Mouse (Mus musculus): ENCODE data around the gene Sel1l3. TPM values are rescaled to one million over a fixed set of nuclear protein-coding genes. Genes with fewer than 3 reads are reported as not detected.

Gene Sel1l3
- polyA plus RNA-seq, 1 experiment from 2014 or later = 1.6 TPM

DNA sequence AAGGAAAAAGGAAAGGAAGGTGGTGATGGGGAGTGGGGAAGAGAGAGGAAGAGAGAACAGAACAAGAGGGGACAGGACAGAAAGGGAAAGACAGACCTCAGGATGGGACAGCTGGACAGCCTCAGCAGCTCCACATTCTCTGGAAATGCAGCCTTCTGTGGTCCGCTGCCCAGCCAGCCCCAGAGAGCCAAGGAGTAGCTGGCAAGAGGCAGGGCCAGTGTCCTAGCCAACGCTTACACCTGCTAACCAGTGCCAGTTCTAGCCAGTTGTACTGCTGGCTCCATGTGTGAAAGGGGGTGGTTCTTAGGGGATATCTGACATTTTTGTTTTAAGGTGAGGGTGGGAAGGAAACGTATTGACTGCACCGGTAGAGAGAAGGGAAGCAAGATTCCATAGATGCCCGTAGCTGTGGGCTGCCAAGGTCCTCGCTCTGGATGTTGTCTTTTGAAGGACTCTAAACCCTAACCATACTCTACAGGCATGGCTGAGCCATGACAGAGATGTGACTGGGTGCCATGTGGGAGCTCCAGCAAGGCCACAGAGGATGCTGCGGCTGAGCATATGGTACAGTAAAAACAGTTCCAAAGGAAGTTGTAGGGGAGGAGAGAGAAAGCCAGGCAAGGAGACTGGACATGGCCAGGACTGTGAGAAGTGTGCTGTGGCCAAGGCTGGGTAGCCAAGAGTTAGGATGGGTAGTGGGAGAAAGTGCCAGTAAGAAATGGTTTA lies 64.6 kb downstream of the Sel1l3 start:
- Histone ChIP-seq H3K36me3 (no peaks in the 10 kb centered on the region), H3K4me1 (peaks cover 5% of the 10 kb centered on the region; the same call in 1 of the 2 replicates), H3K9me3 (no peaks in the 10 kb centered on the region), H3K9ac (no peak overlapping the region), H3K4me2 (no peak overlapping the region), H3K4me3 (no peak overlapping the region), H3K27me3 (no peaks in the 10 kb centered on the region), H3K27ac (no peak overlapping the region)
- ATAC-seq (ENCODE audit: insufficient number of reproducible peaks, low FRiP score, low TSS enrichment, low read depth) = no peak
- WGBS = 83% methylated on average over 7 of the region's 7 CpGs

DNA sequence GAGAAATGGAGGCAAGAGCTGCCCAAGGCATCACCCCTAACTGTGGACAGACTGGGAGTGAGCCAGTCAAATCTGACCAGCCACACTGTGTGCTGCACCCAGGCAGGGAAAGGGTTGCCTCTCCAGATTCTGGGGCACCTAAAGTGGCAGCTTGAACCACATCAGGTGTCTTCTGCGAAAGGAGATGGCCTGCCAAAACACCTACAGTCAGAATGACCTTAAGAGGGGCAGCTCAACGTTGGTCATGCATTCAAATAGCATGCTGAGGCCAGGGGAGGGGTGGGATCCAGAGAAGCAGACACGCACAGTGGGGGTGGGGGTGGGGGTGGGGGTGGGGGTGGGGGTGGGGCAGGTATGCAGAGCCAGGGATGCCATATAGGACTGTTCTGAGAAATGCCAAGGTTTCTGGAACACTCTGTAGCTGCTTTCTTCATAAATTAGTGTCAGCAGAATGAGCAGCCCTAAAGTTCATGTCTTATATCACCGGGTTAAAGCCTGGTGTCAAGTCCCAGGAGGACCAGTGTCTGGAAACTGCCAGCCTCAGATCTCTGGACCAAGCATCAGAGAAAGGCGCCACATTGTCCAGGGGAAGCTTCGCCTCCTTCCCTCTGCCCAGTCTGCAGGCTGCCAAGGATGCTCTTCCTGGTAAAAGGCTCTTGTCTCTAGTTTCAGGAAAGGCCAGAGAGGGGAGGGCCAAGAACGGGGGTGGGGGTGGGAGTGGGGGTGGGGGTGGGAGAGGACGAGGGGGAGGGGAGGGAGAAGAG lies 65.4 kb downstream of the Sel1l3 start:
- no peak overlapping the region for H3K4me3 ChIP-seq
- H3K36me3 ChIP-seq = no peaks in the 10 kb centered on the region
- H3K9ac ChIP-seq = no peak overlapping the region
- no peaks in the 10 kb centered on the region for H3K9me3 ChIP-seq
- peaks cover 5% of the 10 kb centered on the region; the same call in 1 of the 2 replicates for H3K4me1 ChIP-seq
- 43% methylated on average over 8 of the region's 8 CpGs for WGBS
- no peak overlapping the region for H3K4me2 ChIP-seq
- ATAC-seq (ENCODE audit: insufficient number of reproducible peaks, low FRiP score, low TSS enrichment, low read depth) = no peak; the same call in 1 of the 2 replicates
- no peak overlapping the region for H3K27ac ChIP-seq
- H3K27me3 ChIP-seq = no peaks in the 10 kb centered on the region

DNA sequence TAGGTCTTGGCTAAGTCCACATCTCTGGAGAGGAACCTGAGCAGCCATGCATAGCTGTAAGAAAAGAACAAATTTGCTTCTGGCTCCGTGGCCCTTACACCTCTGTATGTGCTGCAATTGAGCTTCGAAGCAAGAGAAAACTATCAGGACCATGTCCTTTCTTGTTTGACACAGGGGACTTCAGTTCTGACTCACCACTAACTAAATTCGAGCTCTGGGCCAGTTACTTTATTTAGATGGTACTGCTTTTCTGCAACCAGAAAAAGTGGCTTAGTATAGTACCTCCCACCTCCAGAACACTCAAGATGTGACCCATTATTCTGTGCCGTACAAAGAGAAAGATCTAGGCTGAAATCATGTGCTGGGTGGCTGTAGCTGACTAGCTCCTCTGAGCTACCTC lies 66.3 kb downstream of the Sel1l3 start:
- WGBS = 81% methylated on average over 4 of the region's 4 CpGs
- H3K27ac ChIP-seq = no peak overlapping the region
- no peak overlapping the region for H3K9ac ChIP-seq

GRCm38 (mm10) chr5:53146684-53147061 lies 67.1 kb downstream of the Sel1l3 start:
- 50% methylated on average over 4 of the region's 4 CpGs for WGBS
- Histone ChIP-seq H3K36me3 (no peaks in the 10 kb centered on the region), H3K9me3 (no peaks in the 10 kb centered on the region), H3K27me3 (no peaks in the 10 kb centered on the region), H3K9ac (no peak overlapping the region), H3K4me1 (peaks cover 5% of the 10 kb centered on the region; the same call in 1 of the 2 replicates), H3K4me3 (no peak overlapping the region), H3K4me2 (no peak overlapping the region), H3K27ac (no peak overlapping the region)
- ATAC-seq (ENCODE audit: insufficient number of reproducible peaks, low FRiP score, low TSS enrichment, low read depth) = no peak

More for the DNA sequence above, 66.3 kb downstream of the Sel1l3 start:
- Histone ChIP-seq H3K9me3 (no peaks in the 10 kb centered on the region), H3K27me3 (no peaks in the 10 kb centered on the region), H3K4me3 (no peak overlapping the region), H3K4me1 (peaks cover 5% of the 10 kb centered on the region; the same call in 1 of the 2 replicates), H3K36me3 (no peaks in the 10 kb centered on the region), H3K4me2 (no peak overlapping the region)
- ATAC-seq (ENCODE audit: insufficient number of reproducible peaks, low FRiP score, low TSS enrichment, low read depth) = no peak

GRCm38 (mm10) chr5:53146049-53146683 lies 67.6 kb downstream of the Sel1l3 start:
- Histone ChIP-seq H3K36me3 (no peaks in the 10 kb centered on the region), H3K9ac (no peak overlapping the region), H3K9me3 (no peaks in the 10 kb centered on the region), H3K27ac (no peak overlapping the region), H3K4me3 (no peak overlapping the region), H3K4me1 (peaks cover 5% of the 10 kb centered on the region; the same call in 1 of the 2 replicates), H3K27me3 (no peaks in the 10 kb centered on the region), H3K4me2 (no peak overlapping the region)
- WGBS = 42% methylated on average over 10 of the region's 10 CpGs
- no peak for ATAC-seq (ENCODE audit: insufficient number of reproducible peaks, low FRiP score, low TSS enrichment, low read depth)

DNA sequence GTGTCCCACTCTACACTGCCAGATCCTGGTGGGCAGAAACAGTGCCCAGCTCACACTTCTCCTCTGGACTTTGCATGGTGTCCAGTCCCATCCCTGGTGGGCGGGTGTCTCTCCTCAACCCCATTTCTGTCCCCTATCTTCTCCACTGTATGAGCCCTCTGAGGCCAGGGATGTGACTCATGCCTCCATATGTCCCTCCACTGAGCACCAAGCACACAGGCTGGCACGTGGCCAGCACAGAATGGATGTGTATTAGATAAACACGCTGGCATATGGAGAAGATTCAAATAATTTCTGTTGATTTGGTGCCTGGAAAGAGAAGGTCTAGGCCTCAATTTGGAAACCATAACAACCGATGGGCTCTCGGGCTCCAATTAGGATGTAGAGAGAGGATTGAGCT lies 71.1 kb downstream of the Sel1l3 start:
- Histone ChIP-seq H3K4me3 (no peak overlapping the region), H3K27ac (no peak overlapping the region), H3K27me3 (no peaks in the 10 kb centered on the region), H3K36me3 (no peaks in the 10 kb centered on the region), H3K4me2 (no peak overlapping the region), H3K9me3 (no peaks in the 10 kb centered on the region), H3K9ac (no peak overlapping the region), H3K4me1 (peaks cover 5% of the 10 kb centered on the region; the same call in 1 of the 2 replicates)
- WGBS = 77% methylated on average over 5 of the region's 5 CpGs
- no peak for ATAC-seq (ENCODE audit: insufficient number of reproducible peaks, low FRiP score, low TSS enrichment, low read depth)

GRCm38 (mm10) chr5:53140158-53140927 lies 73.4 kb downstream of the Sel1l3 start:
- no peak for ATAC-seq (ENCODE audit: insufficient number of reproducible peaks, low FRiP score, low TSS enrichment, low read depth)
- Histone ChIP-seq H3K27me3 (no peaks in the 10 kb centered on the region), H3K9ac (no peak overlapping the region), H3K4me1 (no peaks in the 10 kb centered on the region), H3K36me3 (no peaks in the 10 kb centered on the region), H3K4me2 (no peak overlapping the region), H3K9me3 (no peaks in the 10 kb centered on the region), H3K27ac (no peak overlapping the region), H3K4me3 (no peak overlapping the region)
- WGBS = 91% methylated on average over 8 of the region's 8 CpGs

DNA sequence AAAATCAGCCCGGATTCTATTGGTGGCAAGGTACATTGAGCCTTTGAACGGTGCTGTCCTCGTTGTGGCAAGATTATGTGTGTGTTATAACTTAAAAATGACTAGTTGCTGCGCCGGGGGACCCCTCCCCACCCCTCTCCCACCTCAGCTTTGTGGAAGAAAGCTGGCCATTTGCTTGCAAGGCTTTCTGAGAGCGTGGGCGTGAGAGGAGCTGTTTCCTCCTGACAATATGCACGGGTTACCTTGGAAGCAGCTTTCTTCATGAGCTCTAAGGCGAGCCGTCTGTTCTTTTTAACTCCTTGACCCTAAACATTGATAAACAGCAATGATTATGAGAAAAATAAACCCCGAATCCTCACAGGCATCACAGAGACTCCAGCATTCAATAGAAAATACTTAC lies 74.2 kb downstream of the Sel1l3 start:
- 47% methylated on average over 11 of the region's 11 CpGs for whole genome bisulfite sequencing
- Histone ChIP-seq H3K4me1 (no peaks in the 10 kb centered on the region), H3K9me3 (no peaks in the 10 kb centered on the region), H3K36me3 (no peaks in the 10 kb centered on the region), H3K4me3 (no peak overlapping the region), H3K27me3 (no peaks in the 10 kb centered on the region), H3K9ac (no peak overlapping the region), H3K4me2 (no peak overlapping the region), H3K27ac (no peak overlapping the region)
- ATAC-seq (ENCODE audit: insufficient number of reproducible peaks, low FRiP score, low TSS enrichment, low read depth) = no peak

GRCm38 (mm10) chr5:53139140-53139539 lies 74.6 kb downstream of the Sel1l3 start:
- Histone ChIP-seq H3K36me3 (no peaks in the 10 kb centered on the region), H3K4me2 (no peak overlapping the region), H3K4me1 (no peaks in the 10 kb centered on the region), H3K27me3 (no peaks in the 10 kb centered on the region), H3K27ac (no peak overlapping the region), H3K9ac (no peak overlapping the region), H3K4me3 (no peak overlapping the region), H3K9me3 (no peaks in the 10 kb centered on the region)
- ATAC-seq (ENCODE audit: insufficient number of reproducible peaks, low FRiP score, low TSS enrichment, low read depth) = no peak
- WGBS = 35% methylated on average over 4 of the region's 4 CpGs

GRCm38 (mm10) chr5:53138025-53138424 lies 75.7 kb downstream of the Sel1l3 start:
- WGBS = 75% methylated on average over 8 of the region's 8 CpGs
- Histone ChIP-seq H3K4me1 (no peaks in the 10 kb centered on the region), H3K9me3 (no peaks in the 10 kb centered on the region), H3K27me3 (no peaks in the 10 kb centered on the region), H3K4me2 (no peak overlapping the region), H3K27ac (no peak overlapping the region), H3K9ac (no peak overlapping the region), H3K36me3 (no peaks in the 10 kb centered on the region), H3K4me3 (no peak overlapping the region)
- ATAC-seq (ENCODE audit: insufficient number of reproducible peaks, low FRiP score, low TSS enrichment, low read depth) = no peak

GRCm38 (mm10) chr5:53135984-53136383 lies 77.7 kb downstream of the Sel1l3 start:
- H3K9ac ChIP-seq = no peak overlapping the region
- no peak overlapping the region for H3K4me2 ChIP-seq
- no peaks in the 10 kb centered on the region for H3K9me3 ChIP-seq
- 77% methylated on average over 8 of the region's 8 CpGs for WGBS
- no peak for ATAC-seq (ENCODE audit: insufficient number of reproducible peaks, low FRiP score, low TSS enrichment, low read depth)
- no peak overlapping the region for H3K4me3 ChIP-seq
- no peaks in the 10 kb centered on the region for H3K27me3 ChIP-seq
- H3K27ac ChIP-seq = no peak overlapping the region
- no peaks in the 10 kb centered on the region for H3K4me1 ChIP-seq
- H3K36me3 ChIP-seq = no peaks in the 10 kb centered on the region

Measured in limb, embryonic 15.5 days (tissue).